Mouse (Mus musculus) ES-E14 (cell line): ENCODE data around the gene Tfpi. TPM values are rescaled to one million over a fixed set of nuclear protein-coding genes. Genes with fewer than 3 reads are reported as not detected.

Experiments
- DNase-seq: peaks from one replicate; pipeline ENCODE4 v3.0.0-alpha.2; 2013; ENCODE audit warnings: low read depth, low spot score
- H3K27ac ChIP-seq: 2 replicates; pipeline ENCODE4 v1.5.1; 2012; ENCODE audit warnings: low read depth, mild to moderate bottlenecking, low read length, moderate library complexity, mixed read lengths; ENCODE audit not compliant: poor library complexity, insufficient read depth, severe bottlenecking
- H3K36me3 ChIP-seq: 2 replicates; pipeline ENCODE4 v1.6.1; 2012; ENCODE audit warnings: mild to moderate bottlenecking, low read length, moderate library complexity, mixed read lengths; ENCODE audit not compliant: control insufficient read depth, poor library complexity, insufficient read depth, severe bottlenecking
- H3K4me1 ChIP-seq, 2 experiments: fragments of 150-350 bp in 1 of 2; sonication (generic) in 1 of 2; 2 replicates each; pipeline ENCODE4 v1.6.1; 2012; ENCODE audit warnings: low read length in 2 of 2, mild to moderate bottlenecking in 1 of 2, mixed read lengths in 1 of 2; ENCODE audit not compliant: control insufficient read depth in 2 of 2, insufficient read depth in 2 of 2, poor library complexity in 1 of 2
- H3K4me3 ChIP-seq, 2 experiments: fragments of 150-350 bp in 1 of 2; sonication (generic) in 1 of 2; 2 replicates each; pipeline ENCODE4 v1.5.1; 2012; ENCODE audit warnings: low read length in 2 of 2, low read depth in 1 of 2, mild to moderate bottlenecking in 1 of 2, mixed read lengths in 1 of 2; ENCODE audit not compliant: insufficient read depth in 1 of 2, poor library complexity in 1 of 2, severe bottlenecking in 1 of 2
- H3K9ac ChIP-seq: 2 replicates; pipeline ENCODE4 v1.6.1; 2012; ENCODE audit warnings: low read depth, mild to moderate bottlenecking, low read length, mixed read lengths; ENCODE audit not compliant: poor library complexity, insufficient read depth, severe bottlenecking
- H3K9me3 ChIP-seq: fragments of 150-350 bp; sonication (generic); 2 replicates; pipeline ENCODE4 v1.6.1; 2012; ENCODE audit warnings: low read depth, mild to moderate bottlenecking, low read length; ENCODE audit not compliant: control insufficient read depth, insufficient read depth
- CHD2 ChIP-seq: IDR thresholded peaks from 2 replicates; pipeline ENCODE4 v1.6.1; 2014; ENCODE audit warnings: mild to moderate bottlenecking, low read depth, low read length, inconsistent platforms
- HCFC1 ChIP-seq: IDR thresholded peaks from 2 replicates; pipeline ENCODE4 v1.6.1; 2012; ENCODE audit warnings: low read length, inconsistent platforms, borderline replicate concordance; ENCODE audit not compliant: insufficient read depth
- MAFK ChIP-seq: IDR thresholded peaks from 2 replicates; pipeline ENCODE4 v1.6.1; 2014; ENCODE audit warnings: mild to moderate bottlenecking, low read depth, low read length, inconsistent platforms; ENCODE audit not compliant: insufficient read depth
- ZC3H11A ChIP-seq: IDR thresholded peaks from 2 replicates; pipeline ENCODE4 v1.6.1; 2012; ENCODE audit warnings: low read depth, mild to moderate bottlenecking, inconsistent platforms, low read length, borderline replicate concordance
- ZNF384 ChIP-seq: IDR thresholded peaks from 2 replicates; pipeline ENCODE4 v1.6.1; 2012; ENCODE audit warnings: low read depth, low read length, inconsistent platforms
- in situ Hi-C, 2 experiments: fragments of 600-800 bp; cut with MboI; formaldehyde crosslinking; loops; one replicate each; pipeline ENCODE4 v1.15.1; 2025; ENCODE audit warnings: low sequenced_read_pairs in 2 of 2, inconsistent platforms in 1 of 2; ENCODE audit not compliant: unreplicated experiment in 2 of 2
- total RNA-seq: library from RNA; depleted of rRNA; stranded (reverse); fragments of 300-350 nt; gene quantifications from 2 replicates; pipeline ENCODE4 v1.2.3, GENCODE M21; 2012

The Tfpi gene
- total RNA-seq, 1 experiment: 80.4 TPM

- in situ Hi-C loops: no loop called here
- H3K4me1 ChIP-seq: no peaks in the 10 kb centered on the region
- H3K9me3 ChIP-seq: no peaks in the 10 kb centered on the region
- H3K9ac ChIP-seq: no peak overlapping the region
- H3K36me3 ChIP-seq: no peaks in the 10 kb centered on the region
- no peak overlapping the region for H3K4me3 ChIP-seq
- no peak overlapping the region for H3K27ac ChIP-seq
- TF ChIP-seq HCFC1 (no peak), ZC3H11A (no peak), MAFK (no peak), ZNF384 (no peak)
- no peak for DNase-seq
Observed at GRCm38 (mm10) chr2:84428836-84429235, 47.7 kb downstream of the Tfpi start.

GRCm38 (mm10) chr2:84426531-84426930 lies 50.0 kb downstream of the Tfpi start:
- TF ChIP-seq HCFC1: no peak
- TF ChIP-seq ZNF384: no peak
- no peak for TF ChIP-seq MAFK
- TF ChIP-seq ZC3H11A: no peak
- TF ChIP-seq CHD2: no peak
- H3K9ac ChIP-seq: no peak overlapping the region
- H3K4me3 ChIP-seq: no peak overlapping the region
- in situ Hi-C loops: no loop called here
- H3K36me3 ChIP-seq: no peaks in the 10 kb centered on the region
- no peak for DNase-seq
- H3K4me1 ChIP-seq: no peaks in the 10 kb centered on the region
- H3K27ac ChIP-seq: no peak overlapping the region
- H3K9me3 ChIP-seq: no peaks in the 10 kb centered on the region

GRCm38 (mm10) chr2:84425138-84425537 lies 51.4 kb downstream of the Tfpi start, which contains the start of gene Calcrl:
Gene Calcrl, minus strand, starts transcription at chr2:84425411.
- TF ChIP-seq CHD2 (no peak), MAFK (no peak), ZNF384 (no peak), ZC3H11A (no peak), HCFC1 (no peak)
- peak; percentile 34 for DNase-seq
- H3K4me3 ChIP-seq: peak within 1 kb of the TSS in 1 of 2 experiments; percentile 9; a peak in 1 of 4 replicates
- no peaks in the 10 kb centered on the region for H3K36me3 ChIP-seq
- no peaks in the 10 kb centered on the region for H3K4me1 ChIP-seq
- no peak within 1 kb of the TSS for H3K27ac ChIP-seq
- no peaks in the 10 kb centered on the region for H3K9me3 ChIP-seq
- H3K9ac ChIP-seq: no peak within 1 kb of the TSS
- in situ Hi-C loops: no loop called here

- no peaks in the 10 kb centered on the region for H3K4me1 ChIP-seq
- in situ Hi-C loops: no loop called here
- H3K36me3 ChIP-seq: no peaks in the 10 kb centered on the region
- H3K9me3 ChIP-seq: no peaks in the 10 kb centered on the region
- no peak overlapping the region for H3K9ac ChIP-seq
- no peak for DNase-seq
- H3K27ac ChIP-seq: no peak overlapping the region
- TF ChIP-seq MAFK: no peak
- H3K4me3 ChIP-seq: no peak overlapping the region
Observed at GRCm38 (mm10) chr2:84416501-84416900, 60.1 kb downstream of the Tfpi start.

- in situ Hi-C loops: no loop called here
Observed at GRCm38 (mm10) chr2:84409796-84410592, 66.6 kb downstream of the Tfpi start.

More at GRCm38 (mm10) chr2:84409796-84410592, 66.6 kb downstream of the Tfpi start:
- Histone ChIP-seq H3K36me3 (no peaks in the 10 kb centered on the region), H3K27ac (no peak overlapping the region), H3K9ac (no peak overlapping the region), H3K4me3 (no peak overlapping the region), H3K9me3 (no peaks in the 10 kb centered on the region), H3K4me1 (no peaks in the 10 kb centered on the region)
- TF ChIP-seq ZC3H11A (no peak), ZNF384 (no peak), HCFC1 (no peak), MAFK (no peak), CHD2 (no peak)
- DNase-seq: no peak
